Mouse (Mus musculus) heart, adult 18-20 months (tissue): Measurements from ENCODE around the gene Mtmr4. TPM values are rescaled to one million over a fixed set of nuclear protein-coding genes. Genes with fewer than 3 reads are reported as not detected.
A peak's percentile ranks its signal among the peaks of the same experiment; 100 is the strongest.

Experiments
- DNase-seq, 2 experiments: peaks; one replicate each; pipeline ENCODE4 v3.0.0; 2021 to 2022; ENCODE audit warnings: mixed read lengths in 1 of 2
- total RNA-seq, 2 experiments: library from RNA; stranded (reverse); gene quantifications; 2 replicates each; pipeline ENCODE4 v1.2.3; 2021

The Mtmr4 gene
- total RNA-seq, 2 experiments from 2014 or later: 22.9 to 25.2 TPM

- DNase-seq: no peak
These were observed 22.0 kb downstream of the Mtmr4 start for GRCm38 (mm10) chr11:87613972-87614371.

- DNase-seq: no peak
These were observed 23.6 kb downstream of the Mtmr4 start for GRCm38 (mm10) chr11:87615551-87615950.

GRCm38 (mm10) chr11:87615952-87616351, 24.0 kb downstream of the Mtmr4 start:
- no peak for DNase-seq

- no peak for DNase-seq
These were observed 25.0 kb downstream of the Mtmr4 start, which contains the start of gene Hsf5 for GRCm38 (mm10) chr11:87616790-87617474. Hsf5 (plus strand) TSS chr11:87617164.

GRCm38 (mm10) chr11:87617606-87618005, 25.6 kb downstream of the Mtmr4 start:
- DNase-seq: no peak

- DNase-seq: no peak
These were observed 31.2 kb downstream of the Mtmr4 start for GRCm38 (mm10) chr11:87623160-87623559.

GRCm38 (mm10) chr11:87629859-87630258, 37.9 kb downstream of the Mtmr4 start:
- DNase-seq: peak in 1 of 2 experiments; percentile 48

- no peak for DNase-seq
These were observed 46.8 kb downstream of the Mtmr4 start for GRCm38 (mm10) chr11:87638793-87639192.

- peak; percentile 68 to 70 for DNase-seq
These were observed 47.2 kb downstream of the Mtmr4 start for GRCm38 (mm10) chr11:87639206-87639605.

- DNase-seq: no peak
These were observed 50.9 kb downstream of the Mtmr4 start for GRCm38 (mm10) chr11:87642865-87643264.

GRCm38 (mm10) chr11:87654693-87655092, 62.7 kb downstream of the Mtmr4 start:
- no peak for DNase-seq

GRCm38 (mm10) chr11:87659216-87659615, 67.3 kb downstream of the Mtmr4 start:
- no peak for DNase-seq

- DNase-seq: peak; percentile 80 to 92
These were observed 70.4 kb downstream of the Mtmr4 start, which contains the start of gene Rnf43 for GRCm38 (mm10) chr11:87662407-87662806. Rnf43 (plus strand) TSS chr11:87662722.

- peak in 1 of 2 experiments; percentile 5 for DNase-seq
These were observed 70.9 kb downstream of the Mtmr4 start for GRCm38 (mm10) chr11:87662822-87663221.

- no peak for DNase-seq
These were observed 72.0 kb downstream of the Mtmr4 start for GRCm38 (mm10) chr11:87663948-87664347.

- no peak for DNase-seq
These were observed 72.6 kb downstream of the Mtmr4 start for GRCm38 (mm10) chr11:87664521-87664920.

- DNase-seq: no peak
These were observed 73.3 kb downstream of the Mtmr4 start for GRCm38 (mm10) chr11:87665224-87665623.

- DNase-seq: no peak
These were observed 73.7 kb downstream of the Mtmr4 start for GRCm38 (mm10) chr11:87665658-87666057.

Other genes starting within 250 kb of the Mtmr4 start
- 1 to 10 TPM; 4.0 to 6.7 TPM for gene Ppm1e, start 233.1 kb upstream of the Mtmr4 start, total RNA-seq
- gene Rad51c, start 187.2 kb upstream of the Mtmr4 start, total RNA-seq: 1 to 10 TPM; 1.8 to 1.9 TPM
- gene Tex14, start 187.1 kb upstream of the Mtmr4 start, total RNA-seq: under 1 TPM; 0.07 to 0.15 TPM
- gene Gm11492, start 25.5 kb upstream of the Mtmr4 start, total RNA-seq: not detected
- 10 to 100 TPM; 31.8 to 37.7 TPM for gene Sept4, start 23.3 kb upstream of the Mtmr4 start, total RNA-seq
- gene Hsf5, start 25.0 kb downstream of the Mtmr4 start, total RNA-seq: not detected
- gene Rnf43, start 70.6 kb downstream of the Mtmr4 start, total RNA-seq: under 1 TPM; 0.10 to 0.67 TPM
- gene Supt4a, start 145.4 kb downstream of the Mtmr4 start, total RNA-seq: 10 to 100 TPM; 42.8 to 46.1 TPM
- gene Tspoap1, start 168.4 kb downstream of the Mtmr4 start, total RNA-seq: under 1 TPM in 1 of 2 experiments, not detected in 1; 0.15 TPM
- gene Mpo, start 201.4 kb downstream of the Mtmr4 start, total RNA-seq: not detected
- gene Lpo, start 236.1 kb downstream of the Mtmr4 start, total RNA-seq: not detected